Mouse (Mus musculus) heart, postnatal 0 days (tissue): Measurements from ENCODE around the gene Thtpa. TPM values are rescaled to one million over a fixed set of nuclear protein-coding genes. Genes with fewer than 3 reads are reported as not detected.

Source experiments
- ATAC-seq: fragments of 200-750 bp; cut with Nextera tagmentation; 2 replicates; pipeline ENCODE4 v1.8.0; 2017; ENCODE audit warnings: low read depth, moderate number of reproducible peaks, moderate library complexity; ENCODE audit not compliant: insufficient read depth
- DNase-seq: peaks from one replicate; pipeline ENCODE4 v3.0.0-alpha.2; 2016; ENCODE audit warnings: low spot score
- H3K27ac ChIP-seq: fragments of 300-500 bp; sonication (generic); 2 replicates; pipeline ENCODE4 v1.5.1; 2014; ENCODE audit warnings: low read depth, mild to moderate bottlenecking
- H3K27me3 ChIP-seq: fragments of 300-500 bp; sonication (generic); 2 replicates; pipeline ENCODE4 v1.6.1; 2014; ENCODE audit warnings: low read length, mixed read lengths; ENCODE audit not compliant: control insufficient read depth, insufficient read depth
- H3K36me3 ChIP-seq: fragments of 300-500 bp; sonication (generic); replicated peaks from 2 replicates; pipeline ENCODE4 v1.6.1; 2014; ENCODE audit warnings: low read length, mixed read lengths; ENCODE audit not compliant: control insufficient read depth, insufficient read depth
- H3K4me1 ChIP-seq: fragments of 300-500 bp; sonication (generic); 2 replicates; pipeline ENCODE4 v1.6.1; 2014; ENCODE audit warnings: antibody characterized with exemption; ENCODE audit not compliant: control insufficient read depth, insufficient read depth
- H3K4me2 ChIP-seq: fragments of 300-500 bp; sonication (generic); 2 replicates; pipeline ENCODE4 v1.6.1; 2014; ENCODE audit warnings: low read depth, mild to moderate bottlenecking, low read length, moderate library complexity
- H3K4me3 ChIP-seq: fragments of 300-500 bp; sonication (generic); 2 replicates; pipeline ENCODE4 v1.5.1; 2014; ENCODE audit warnings: low read depth, low read length
- H3K9ac ChIP-seq: fragments of 300-500 bp; sonication (generic); replicated peaks from 2 replicates; pipeline ENCODE4 v1.6.1; 2014; ENCODE audit warnings: low read depth, low read length, mixed read lengths
- H3K9me3 ChIP-seq: fragments of 300-500 bp; sonication (generic); replicated peaks from 2 replicates; pipeline ENCODE4 v1.6.1; 2016; ENCODE audit warnings: low read length; ENCODE audit not compliant: control insufficient read depth
- CTCF ChIP-seq: IDR thresholded peaks from 2 replicates; pipeline ENCODE4 v1.5.1; 2016; ENCODE audit warnings: antibody characterized with exemption, control low read depth, low read depth
- EP300 ChIP-seq: IDR thresholded peaks from 2 replicates; pipeline ENCODE4 v1.6.1; 2016; ENCODE audit warnings: antibody characterized with exemption, low read depth
- WGBS: fragments of 180-500 bp; shearing (Covaris S2); extraction: QIAGEN DNeasy Blood & Tissue Kit; methylation state at CpG from one replicate; pipeline ENCODE4 v1.1.7; 2014; 5-methylcytosine and 5-hydroxymethylcytosine counted together
- polyA plus RNA-seq: library from polyadenylated mRNA; unstranded; fragments of >200 nt; fragmentation: Nextera tagmentation; extraction: Ambion mirVana; gene quantifications from 2 replicates; pipeline ENCODE4 v1.2.1, GENCODE M21; 2015
- total RNA-seq: library from RNA; depleted of rRNA; stranded (reverse); fragments of >200 nt; gene quantifications from 2 replicates; pipeline ENCODE4 v1.2.3, GENCODE M21; 2014; ENCODE audit warnings: low replicate concordance

Gene Thtpa
- total and polyA plus RNA-seq, 2 experiments from 2014 or later = 13.4 to 17.7 TPM

DNA sequence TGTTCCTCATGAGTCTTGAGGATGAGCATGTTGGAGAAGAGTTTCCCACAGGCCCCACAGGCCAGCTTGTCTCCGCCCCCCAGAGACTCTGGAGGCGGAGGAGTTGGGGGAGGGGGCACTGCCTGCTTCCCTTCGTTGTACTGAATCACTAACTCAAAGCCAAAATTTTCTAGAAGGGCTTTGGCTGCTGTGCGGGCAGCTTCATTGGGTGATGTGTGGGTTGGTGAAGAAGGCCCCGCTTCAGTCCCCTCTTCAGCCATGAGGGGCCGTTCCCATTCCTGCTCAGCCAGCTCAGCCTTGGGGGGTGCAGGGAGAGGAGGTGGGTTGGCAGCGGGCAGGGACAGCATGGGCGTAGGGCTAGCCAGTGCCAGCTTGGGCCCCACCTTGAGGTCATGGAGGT, 28.5 kb upstream of the Thtpa start:
- Histone ChIP-seq H3K9me3 (no peaks in the 10 kb centered on the region), H3K4me2 (no peak overlapping the region), H3K27ac (no peak overlapping the region), H3K36me3 (no peaks in the 10 kb centered on the region; the same call in 1 of the 2 replicates), H3K4me1 (0 out of 2 replicates have a peak, but pooled peaks cover 8% of the 10 kb centered on the region), H3K9ac (no peak overlapping the region), H3K27me3 (0 out of 2 replicates have a peak, but pooled peaks cover 10% of the 10 kb centered on the region), H3K4me3 (no peak overlapping the region)
- ATAC-seq (no peak), DNase-seq (no peak)
- 90% methylated on average over 8 of the region's 8 CpGs for WGBS
- no peak for TF ChIP-seq EP300
- no peak for TF ChIP-seq CTCF

DNA sequence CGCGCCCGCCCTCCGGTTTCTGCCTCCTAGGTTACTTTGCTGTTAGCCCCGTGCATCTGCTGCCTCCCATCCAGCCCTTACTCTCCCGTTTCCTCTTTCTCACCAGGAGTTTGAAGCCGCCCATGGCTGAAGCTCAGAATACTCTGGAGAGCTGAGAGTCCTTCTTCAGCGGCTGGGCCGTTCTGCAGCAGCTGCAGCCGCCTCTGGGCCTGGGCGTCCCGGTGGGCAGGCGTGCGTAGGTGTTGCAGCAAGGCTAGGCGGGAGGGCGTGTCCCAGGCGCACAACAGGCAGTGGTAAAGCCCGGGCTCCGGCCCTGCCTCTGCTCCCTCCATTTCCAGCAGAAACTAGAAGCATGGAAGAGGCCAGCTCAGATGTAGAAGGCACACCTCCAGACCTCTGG, 22.8 kb upstream of the Thtpa start:
- H3K27me3 ChIP-seq = 0 out of 2 replicates have a peak, but pooled peaks cover 11% of the 10 kb centered on the region
- 25% methylated on average over 19 of the region's 19 CpGs for WGBS

GRCm38 (mm10) chr14:55074416-55074815, 20.2 kb upstream of the Thtpa start:
- no peak overlapping the region for H3K4me2 ChIP-seq
- no peaks in the 10 kb centered on the region for H3K9me3 ChIP-seq
- H3K27ac ChIP-seq = no peak overlapping the region
- H3K4me1 ChIP-seq = peaks cover 5% of the 10 kb centered on the region; the same call in 1 of the 2 replicates
- no peak overlapping the region for H3K4me3 ChIP-seq
- no peak for ATAC-seq
- DNase-seq = no peak
- no peak for TF ChIP-seq EP300
- no peak for TF ChIP-seq CTCF
- no peak overlapping the region for H3K9ac ChIP-seq
- H3K36me3 ChIP-seq = no peaks in the 10 kb centered on the region
- peaks cover 30% of the 10 kb centered on the region for H3K27me3 ChIP-seq
- WGBS = 91% methylated on average over 12 of the region's 12 CpGs

More for the DNA sequence above, 22.8 kb upstream of the Thtpa start:
- DNase-seq (no peak), ATAC-seq (no peak)
- Histone ChIP-seq H3K27ac (no peak overlapping the region), H3K9me3 (no peaks in the 10 kb centered on the region), H3K9ac (no peak overlapping the region), H3K4me2 (no peak overlapping the region), H3K4me3 (no peak overlapping the region), H3K4me1 (no peaks in the 10 kb centered on the region), H3K36me3 (no peaks in the 10 kb centered on the region)
- TF ChIP-seq EP300 (no peak), CTCF (no peak)

DNA sequence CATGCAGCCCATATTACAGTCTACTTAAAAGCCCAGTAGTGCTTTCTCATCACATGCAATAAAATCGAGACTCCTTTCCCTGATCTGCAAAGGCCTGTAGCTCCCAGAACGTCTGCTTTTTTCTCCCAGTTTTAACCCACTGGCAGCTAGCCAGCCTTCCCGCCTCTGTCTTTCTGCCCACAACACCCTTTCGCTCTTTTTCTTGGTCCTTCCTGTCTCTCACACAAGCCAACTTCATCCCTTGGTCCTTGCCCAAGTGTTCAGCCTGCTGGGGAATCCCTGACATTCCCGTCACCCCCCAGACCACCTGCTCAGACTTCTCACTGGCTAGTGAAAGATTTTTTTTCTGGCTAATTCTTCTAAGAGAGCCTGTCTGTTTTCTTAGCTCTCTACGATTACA, 18.4 kb upstream of the Thtpa start:
- Histone ChIP-seq H3K9me3 (no peaks in the 10 kb centered on the region), H3K4me3 (no peak overlapping the region), H3K9ac (no peak overlapping the region), H3K4me1 (peaks cover 5% of the 10 kb centered on the region; the same call in 1 of the 2 replicates), H3K4me2 (no peak overlapping the region), H3K27ac (no peak overlapping the region), H3K36me3 (no peaks in the 10 kb centered on the region), H3K27me3 (peaks cover 30% of the 10 kb centered on the region)
- WGBS = 33% methylated on average over 6 of the region's 6 CpGs
- ATAC-seq = no peak
- DNase-seq = no peak
- TF ChIP-seq CTCF (no peak), EP300 (no peak)

DNA sequence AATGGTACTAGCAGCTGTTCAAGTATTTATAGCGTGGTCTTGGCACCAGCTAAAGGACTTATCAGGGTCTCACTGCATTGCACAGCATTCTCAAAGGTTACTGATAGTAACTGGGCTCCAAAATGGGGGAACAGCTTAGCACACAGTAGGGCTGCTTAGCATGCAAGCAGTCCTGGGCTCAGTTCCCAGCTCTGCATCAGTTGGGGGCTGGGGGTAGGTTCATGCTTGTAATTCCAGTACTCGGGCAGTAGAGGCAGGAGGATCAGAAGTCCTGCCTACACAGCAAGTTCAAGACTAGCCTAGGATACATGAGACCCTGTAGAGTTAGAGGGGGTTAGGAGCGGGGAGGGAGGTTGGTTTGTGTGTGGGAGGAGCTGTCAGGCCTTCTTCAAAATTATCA, 17.6 kb upstream of the Thtpa start:
- Histone ChIP-seq H3K4me2 (no peak overlapping the region), H3K9ac (no peak overlapping the region), H3K9me3 (no peaks in the 10 kb centered on the region), H3K4me1 (peaks cover 5% of the 10 kb centered on the region; the same call in 1 of the 2 replicates), H3K36me3 (no peaks in the 10 kb centered on the region), H3K27ac (no peak overlapping the region), H3K27me3 (peaks cover 30% of the 10 kb centered on the region), H3K4me3 (no peak overlapping the region)
- ATAC-seq (no peak), DNase-seq (no peak)
- TF ChIP-seq CTCF = no peak
- TF ChIP-seq EP300 = no peak
- WGBS = 38% methylated on average over 3 of the region's 3 CpGs

GRCm38 (mm10) chr14:55077481-55078365, 16.9 kb upstream of the Thtpa start:
- H3K27ac ChIP-seq = no peak overlapping the region
- H3K27me3 ChIP-seq = peaks cover 27% of the 10 kb centered on the region
- WGBS = 40% methylated on average over 15 of the region's 15 CpGs
- peaks cover 5% of the 10 kb centered on the region; the same call in 1 of the 2 replicates for H3K4me1 ChIP-seq
- TF ChIP-seq CTCF (no peak), EP300 (no peak)
- H3K36me3 ChIP-seq = no peaks in the 10 kb centered on the region
- no peak for DNase-seq
- ATAC-seq = no peak
- no peak overlapping the region for H3K4me2 ChIP-seq
- H3K9ac ChIP-seq = no peak overlapping the region
- H3K9me3 ChIP-seq = no peaks in the 10 kb centered on the region
- no peak overlapping the region for H3K4me3 ChIP-seq
